Mouse (Mus musculus) cerebellum, adult 9-11 months (tissue): ENCODE data around the gene Tmem205.

Experiments
- DNase-seq: peaks from one replicate; pipeline ENCODE4 v3.0.0; 2022

Gene Tmem205

GRCm38 (mm10) chr9:21916851-21917492, 10.4 kb downstream of the Tmem205 start:
- DNase-seq = no peak

GRCm38 (mm10) chr9:21909474-21910223, 17.7 kb downstream of the Tmem205 start:
- peak; percentile 58 for DNase-seq

- DNase-seq = no peak
Measured at GRCm38 (mm10) chr9:21908216-21908615, 19.1 kb downstream of the Tmem205 start.

- DNase-seq = no peak
Measured at GRCm38 (mm10) chr9:21904031-21904430, 23.3 kb downstream of the Tmem205 start.

GRCm38 (mm10) chr9:21901223-21901820, 26.0 kb downstream of the Tmem205 start:
- peak; percentile 77 for DNase-seq

- no peak for DNase-seq
Measured at GRCm38 (mm10) chr9:21889229-21889628, 38.1 kb downstream of the Tmem205 start.

- DNase-seq = no peak
Measured at GRCm38 (mm10) chr9:21876601-21877000, 50.8 kb downstream of the Tmem205 start.

- DNase-seq = no peak
Measured at GRCm38 (mm10) chr9:21872204-21872603, 55.2 kb downstream of the Tmem205 start.
